Mouse (Mus musculus) spleen, adult 2 months (tissue): ENCODE data around the gene Fndc3b.

ENCODE experiments used
- CTCF ChIP-seq: fragments of 200-500 bp; IDR thresholded peaks from 2 replicates; pipeline ENCODE4 v1.5.1; 2011; ENCODE audit warnings: mild to moderate bottlenecking, inconsistent platforms; ENCODE audit not compliant: insufficient read depth, insufficient read length, insufficient replicate concordance; ENCODE audit errors: extremely low read depth
- POLR2A ChIP-seq: fragments of 200-500 bp; IDR thresholded peaks from 2 replicates; pipeline ENCODE4 v1.6.1; 2011; ENCODE audit warnings: low read depth, low read length, inconsistent platforms

DNA sequence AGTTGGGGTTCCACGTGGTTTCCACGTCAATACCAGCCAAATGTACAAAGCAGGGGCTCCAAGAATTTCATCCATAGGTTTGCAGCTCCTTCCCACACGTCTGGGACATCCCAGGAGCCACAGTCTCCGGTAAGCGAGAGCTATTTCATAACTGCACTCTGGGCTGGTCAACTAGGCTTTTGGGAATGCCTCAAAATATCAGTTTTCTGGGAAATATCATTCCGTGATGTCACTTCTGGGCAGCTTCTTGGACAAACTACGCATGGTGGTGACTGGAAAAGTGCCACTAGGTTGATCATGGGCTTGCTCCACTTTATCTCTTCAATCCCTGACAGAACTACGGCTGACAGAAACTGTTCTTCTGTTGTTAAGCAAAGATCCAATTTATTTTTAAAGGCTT lies 217.0 kb downstream of the Fndc3b start:
- no peak for TF ChIP-seq CTCF
- no peak for TF ChIP-seq POLR2A
